ENCODE assay signal across 29 mouse cellular contexts in the genomic region with DNA sequence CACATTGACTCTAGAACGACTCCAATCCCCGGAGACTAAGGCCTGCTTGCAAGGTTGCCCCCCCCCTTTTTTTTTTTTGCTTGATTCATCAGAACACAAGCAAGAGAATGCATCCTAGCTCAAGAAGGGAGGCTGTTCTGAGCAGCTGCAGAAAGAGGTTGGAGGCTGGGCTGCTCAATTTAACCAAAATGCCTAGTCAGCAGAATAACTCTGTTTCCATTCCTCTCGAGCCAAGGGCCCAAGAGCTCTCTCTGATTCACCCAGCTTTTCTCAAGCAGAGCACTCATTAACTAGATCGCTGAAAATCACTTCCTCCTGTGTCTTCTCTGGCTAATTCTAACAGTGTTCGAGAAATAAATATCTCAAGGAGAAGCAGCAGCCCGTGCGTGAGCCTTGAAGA. TPM values are rescaled to one million over a fixed set of nuclear protein-coding genes. Genes with fewer than 3 reads are reported as not detected.
DNase-seq lines count a peak whose midpoint lies in the region; ATAC-seq and TF ChIP-seq lines count a peak whose summit lies in the region.
"Had no signal": no experiment of that assay in that cellular context is flagged by ENCODE, and none has a peak within 500 bp of the region (broad histone marks: within the 10 kb centered on the region; RNA-seq: fewer than 3 reads in every experiment).

No protein-coding gene starts in this region.

- H3K27me3 ChIP-seq in forebrain, postnatal 0 days (ENCODE audit: insufficient read depth, low read length), result no peaks in the 10 kb centered on the region
- H3K27me3 ChIP-seq in forebrain, embryonic 12.5 days, result no peaks in the 10 kb centered on the region
- peaks cover 67% of the 10 kb centered on the region for H3K27me3 ChIP-seq in CH12.LX (replicated peaks)
- H3K27me3 ChIP-seq in Patski, result peaks cover 14% of the 10 kb centered on the region
- H3K27me3 ChIP-seq: hindbrain, embryonic 15.5 days; intestine, embryonic 15.5 days; limb, embryonic 15.5 days; liver, embryonic 15.5 days; midbrain, embryonic 13.5 days had no signal

- dilution Hi-C loops in CH12.LX (cut with MboI; ENCODE audit: extremely low pct_ligation_motif_present, extremely low pct_unique_long_range_greater_than_20kb, low sequenced_read_pairs), result no loop called here

- POLR2A ChIA-PET in Patski (lab: Charles Lee), result no interaction called here

- no peaks in the 10 kb centered on the region for H3K9me3 ChIP-seq in forebrain, postnatal 0 days (ENCODE audit: low read length)
- no peaks in the 10 kb centered on the region for H3K9me3 ChIP-seq in forebrain, embryonic 12.5 days
- no peaks in the 10 kb centered on the region for H3K9me3 ChIP-seq in CH12.LX (replicated peaks; ENCODE audit: low read length)
- H3K9me3 ChIP-seq: hindbrain, embryonic 15.5 days; intestine, embryonic 15.5 days; limb, embryonic 15.5 days; liver, embryonic 15.5 days; midbrain, embryonic 13.5 days had no signal

- H3K4me2 ChIP-seq in forebrain, postnatal 0 days (ENCODE audit: low read depth), result no peak overlapping the region
- H3K4me2 ChIP-seq in forebrain, embryonic 12.5 days, result no peak overlapping the region
- H3K4me2 ChIP-seq in CH12.LX (ENCODE audit: insufficient read depth, low read depth, poor library complexity, severe bottlenecking), result no peak overlapping the region
- H3K4me2 ChIP-seq: hindbrain, embryonic 15.5 days; intestine, embryonic 15.5 days; limb, embryonic 15.5 days; liver, embryonic 15.5 days; midbrain, embryonic 13.5 days had no signal

- TF ChIP-seq POLR2A in CH12.LX (IDR thresholded peaks at IDR 0.05; ENCODE audit: low read depth, low read length), result no peak

- TF ChIP-seq RAD21 in CH12.LX (IDR thresholded peaks at IDR 0.05; ENCODE audit: low read depth, low read length), result no peak

- no peak for TF ChIP-seq CTCF in forebrain, postnatal 0 days (IDR thresholded peaks at IDR 0.05; ENCODE audit: low read depth)
- TF ChIP-seq CTCF in CH12.LX (conservative IDR thresholded peaks at IDR 0.05 in 1 of 2, IDR thresholded peaks at IDR 0.05 in 1 of 2; ENCODE audit: low read depth in 2 of 2, low read length in 2 of 2) (no peak), Patski (IDR thresholded peaks at IDR 0.05) (no peak)

- 74% methylated on average over 7 of the region's 7 CpGs for WGBS in forebrain, postnatal 0 days
- WGBS in forebrain, embryonic 12.5 days, result 74% methylated on average over 7 of the region's 7 CpGs

- H3K36me3 ChIP-seq in forebrain, postnatal 0 days (ENCODE audit: insufficient read depth), result peaks cover 11% of the 10 kb centered on the region; the same call in 1 of the 2 replicates
- H3K36me3 ChIP-seq in forebrain, embryonic 12.5 days (replicated peaks), result no peaks in the 10 kb centered on the region
- no peaks in the 10 kb centered on the region for H3K36me3 ChIP-seq in CH12.LX (replicated peaks in 1 of 2; ENCODE audit: control insufficient read depth in 1 of 2, insufficient read depth in 1 of 2, low read length in 1 of 2)
- H3K36me3 ChIP-seq: intestine, embryonic 15.5 days; limb, embryonic 15.5 days; liver, embryonic 15.5 days had no signal

- CTCF ChIA-PET in Patski (lab: Charles Lee), result no interaction called here

- in situ Hi-C loops in CH12.LX (cut with MboI; ENCODE audit: low pct_ligation_motif_present, low pct_unique_long_range_greater_than_20kb, low sequenced_read_pairs) (no loop called here), Patski (cut with MboI; ENCODE audit: low pct_unique_long_range_greater_than_20kb) (no loop called here)

- DNase-seq in forebrain, postnatal 0 days, result peak; percentile 13
- no peak for DNase-seq in CH12.LX (ENCODE audit: extremely low read depth)
- no peak for DNase-seq in Patski (ENCODE audit: low read depth, low spot score)
- DNase-seq in kidney, postnatal 10 days, result peak; percentile 46
- no peak for DNase-seq in cerebellum, adult 11 months
- DNase-seq in right cerebral cortex, postnatal 25 days, result no peak
- DNase-seq: adrenal gland, postnatal 10 days; B cell, adult 2 months; cerebellum, adult 18-20 months; cerebellum, postnatal 25 days; embryo, embryonic 11 days; gastrocnemius, postnatal 25 days; heart, adult 2 months; heart, postnatal 36 days; thymus, postnatal 4 days had no signal

- no peak for TF ChIP-seq EP300 in CH12.LX (IDR thresholded peaks at IDR 0.05; ENCODE audit: low read length)

- H3K9ac ChIP-seq in forebrain, postnatal 0 days, result no peak overlapping the region
- H3K9ac ChIP-seq in forebrain, embryonic 12.5 days, result no peak overlapping the region
- H3K9ac ChIP-seq in CH12.LX (ENCODE audit: insufficient read depth, low read depth), result no peak overlapping the region
- H3K9ac ChIP-seq: hindbrain, embryonic 15.5 days; intestine, embryonic 15.5 days; limb, embryonic 15.5 days; liver, embryonic 15.5 days; midbrain, embryonic 13.5 days had no signal

- no peaks in the 10 kb centered on the region for H3K4me1 ChIP-seq in forebrain, postnatal 0 days (ENCODE audit: insufficient read depth)
- H3K4me1 ChIP-seq in forebrain, embryonic 12.5 days, result no peaks in the 10 kb centered on the region
- H3K4me1 ChIP-seq in CH12.LX (ENCODE audit: control insufficient read depth in 1 of 2, insufficient read depth in 2 of 2), result peaks cover 16 to 20% of the 10 kb centered on the region in 2 experiments
- H3K4me1 ChIP-seq: hindbrain, embryonic 15.5 days; intestine, embryonic 15.5 days; limb, embryonic 15.5 days; liver, embryonic 15.5 days; midbrain, embryonic 13.5 days had no signal

- no peak overlapping the region for H3K27ac ChIP-seq in forebrain, postnatal 0 days (ENCODE audit: low read depth, low read length)
- no peak overlapping the region for H3K27ac ChIP-seq in forebrain, embryonic 12.5 days
- no peak overlapping the region for H3K27ac ChIP-seq in CH12.LX (ENCODE audit: insufficient read depth, low read depth)
- H3K27ac ChIP-seq: heart, adult 2 months; hindbrain, embryonic 15.5 days; intestine, embryonic 15.5 days; limb, embryonic 15.5 days; liver, embryonic 15.5 days; midbrain, embryonic 13.5 days had no signal

- no peaks in the 10 kb centered on the region for H3K79me2 ChIP-seq in CH12.LX (replicated peaks; ENCODE audit: control insufficient read depth, extremely low read depth, insufficient read depth, poor library complexity, severe bottlenecking)

- H3K4me3 ChIP-seq in forebrain, postnatal 0 days (ENCODE audit: low read depth, low read length), result no peak overlapping the region
- no peak overlapping the region for H3K4me3 ChIP-seq in forebrain, embryonic 12.5 days (replicated peaks)
- H3K4me3 ChIP-seq in CH12.LX (replicated peaks in 1 of 3; ENCODE audit: low read depth in 2 of 3, low read length in 2 of 3, poor library complexity in 1 of 3), result no peak overlapping the region
- H3K4me3 ChIP-seq: heart, adult 2 months; hindbrain, embryonic 15.5 days; intestine, embryonic 15.5 days; limb, embryonic 15.5 days; liver, embryonic 15.5 days; midbrain, embryonic 13.5 days had no signal

- ATAC-seq in forebrain, postnatal 0 days, result peak; percentile 42
- ATAC-seq in forebrain, embryonic 12.5 days (ENCODE audit: low FRiP score), result no peak
- ATAC-seq in Patski, result peak; percentile 51
- ATAC-seq: intestine, embryonic 15.5 days; lung, postnatal 0 days; midbrain, embryonic 13.5 days had no signal

TF ChIP-seq in CH12.LX, 34 proteins besides CTCF, POLR2A, EP300 and RAD21 (continues in another document):
- TF ChIP-seq MXI1 (IDR thresholded peaks at IDR 0.05; ENCODE audit: low read depth, low read length) (no peak), ZMIZ1 (IDR thresholded peaks at IDR 0.05; ENCODE audit: low read depth, low read length) (no peak), MAFK (IDR thresholded peaks at IDR 0.05; ENCODE audit: insufficient replicate concordance, low read length) (peak; percentile 97), USF2 (conservative IDR thresholded peaks at IDR 0.05; ENCODE audit: low read depth, low read length) (no peak), PAX5 (IDR thresholded peaks at IDR 0.05; ENCODE audit: low read length) (no peak), SIN3A (IDR thresholded peaks at IDR 0.05; ENCODE audit: low read length) (no peak)

RNA-seq across cellular contexts. Expression of a gene that starts 9.5 kb away (rescaled TPM):
- total RNA-seq in forebrain, postnatal 0 days (2014; rRNA removed), result 11.4 and 14.8 TPM in 2 replicates
- polyA plus RNA-seq in forebrain, postnatal 0 days (2015; fragmentation: Nextera tagmentation; extraction: Ambion mirVana), result 3.8 and 6.6 TPM in 2 replicates
- polyA plus RNA-seq in forebrain, embryonic 12.5 days (2016; fragmentation: Nextera tagmentation; extraction: Ambion mirVana), result 2.4 and 2.8 TPM in 2 replicates
- total RNA-seq in CH12.LX (2012; rRNA removed) (0.04 TPM in 1 of 2 replicates, not detected in the other), CH12.LX (2014; rRNA removed) (not detected in 2 replicates)
- polyA plus RNA-seq in CH12.LX (2012; ENCODE audit: insufficient read length, low read depth) (not detected in 2 replicates), Patski (2021) (1.3 TPM)
- total RNA-seq: megakaryocyte progenitor cell, adult 5-6 weeks had no signal

RNA-seq across cellular contexts. Expression of a gene that starts 29.3 kb away (rescaled TPM):
- not detected in 2 replicates for total RNA-seq in forebrain, postnatal 0 days (2014; rRNA removed)
- not detected in 2 replicates for polyA plus RNA-seq in forebrain, postnatal 0 days (2015; fragmentation: Nextera tagmentation; extraction: Ambion mirVana)
- polyA plus RNA-seq in forebrain, embryonic 12.5 days (2016; fragmentation: Nextera tagmentation; extraction: Ambion mirVana), result not detected in 2 replicates
- total RNA-seq in CH12.LX (2012; rRNA removed) (not detected in 2 replicates), CH12.LX (2014; rRNA removed) (not detected in 2 replicates)
- polyA plus RNA-seq in CH12.LX (2012; ENCODE audit: insufficient read length, low read depth) (not detected in 2 replicates), Patski (2021) (not detected)
- total RNA-seq: adrenal gland, postnatal 10 days; gastrocnemius, postnatal 25 days; heart, adult 2 months; heart, postnatal 36 days; layer of hippocampus, adult 8-10 months; left cerebral cortex, postnatal 36 days; megakaryocyte progenitor cell, adult 5-6 weeks had no signal
- polyA plus RNA-seq: heart, embryonic 14.5 days; hindbrain, embryonic 15.5 days; intestine, embryonic 15.5 days; limb, embryonic 15.5 days; liver, embryonic 15.5 days; lung, postnatal 0 days; midbrain, embryonic 13.5 days; neural tube, embryonic 14.5 days; spleen, adult 2 months; stomach, embryonic 14.5 days had no signal

RNA-seq across cellular contexts. Expression of a gene that starts 30.7 kb away (rescaled TPM):
- total RNA-seq in forebrain, postnatal 0 days (2014; rRNA removed), result not detected in 2 replicates
- polyA plus RNA-seq in forebrain, postnatal 0 days (2015; fragmentation: Nextera tagmentation; extraction: Ambion mirVana), result not detected in 2 replicates
- polyA plus RNA-seq in forebrain, embryonic 12.5 days (2016; fragmentation: Nextera tagmentation; extraction: Ambion mirVana), result not detected in 2 replicates
- total RNA-seq in CH12.LX (2012; rRNA removed) (not detected in 2 replicates), CH12.LX (2014; rRNA removed) (not detected in 2 replicates)
- polyA plus RNA-seq in CH12.LX (2012; ENCODE audit: insufficient read length, low read depth) (not detected in 2 replicates), Patski (2021) (not detected)
- total RNA-seq: adrenal gland, postnatal 10 days; gastrocnemius, postnatal 25 days; heart, adult 2 months; heart, postnatal 36 days; layer of hippocampus, adult 8-10 months; left cerebral cortex, postnatal 36 days; megakaryocyte progenitor cell, adult 5-6 weeks had no signal
- polyA plus RNA-seq: heart, adult 2 months; heart, embryonic 14.5 days; hindbrain, embryonic 15.5 days; intestine, embryonic 15.5 days; limb, embryonic 15.5 days; liver, embryonic 15.5 days; lung, postnatal 0 days; midbrain, embryonic 13.5 days; neural tube, embryonic 14.5 days; spleen, adult 2 months; stomach, embryonic 14.5 days had no signal

RNA-seq across cellular contexts. Expression of a gene that starts 52.2 kb away (rescaled TPM):
- not detected in 2 replicates for total RNA-seq in forebrain, postnatal 0 days (2014; rRNA removed)
- polyA plus RNA-seq in forebrain, postnatal 0 days (2015; fragmentation: Nextera tagmentation; extraction: Ambion mirVana), result not detected in 2 replicates
- polyA plus RNA-seq in forebrain, embryonic 12.5 days (2016; fragmentation: Nextera tagmentation; extraction: Ambion mirVana), result not detected in 2 replicates
- 0.04 TPM in 1 of 2 replicates, not detected in the other for total RNA-seq in CH12.LX (2012; rRNA removed)
- total RNA-seq in CH12.LX (2014; rRNA removed), result not detected in 2 replicates
- polyA plus RNA-seq in CH12.LX (2012; ENCODE audit: insufficient read length, low read depth), result not detected in 2 replicates
- polyA plus RNA-seq in Patski (2021), result not detected
- total RNA-seq: adrenal gland, postnatal 10 days; gastrocnemius, postnatal 25 days; heart, adult 2 months; heart, postnatal 36 days; layer of hippocampus, adult 8-10 months; left cerebral cortex, postnatal 36 days; megakaryocyte progenitor cell, adult 5-6 weeks had no signal
- polyA plus RNA-seq: heart, adult 2 months; heart, embryonic 14.5 days; hindbrain, embryonic 15.5 days; intestine, embryonic 15.5 days; limb, embryonic 15.5 days; liver, embryonic 15.5 days; lung, postnatal 0 days; midbrain, embryonic 13.5 days; neural tube, embryonic 14.5 days; spleen, adult 2 months; stomach, embryonic 14.5 days had no signal

RNA-seq across cellular contexts. Expression of a gene that starts 54.4 kb away (rescaled TPM):
- 0.81 TPM in 1 of 2 replicates, not detected in the other for total RNA-seq in forebrain, postnatal 0 days (2014; rRNA removed)
- not detected in 2 replicates for polyA plus RNA-seq in forebrain, postnatal 0 days (2015; fragmentation: Nextera tagmentation; extraction: Ambion mirVana)
- polyA plus RNA-seq in forebrain, embryonic 12.5 days (2016; fragmentation: Nextera tagmentation; extraction: Ambion mirVana), result not detected in 2 replicates
- total RNA-seq in CH12.LX (2012; rRNA removed) (not detected in 2 replicates), CH12.LX (2014; rRNA removed) (not detected in 2 replicates)
- polyA plus RNA-seq in CH12.LX (2012; ENCODE audit: insufficient read length, low read depth) (not detected in 2 replicates), Patski (2021) (not detected)
- total RNA-seq: adrenal gland, postnatal 10 days; gastrocnemius, postnatal 25 days; heart, adult 2 months; heart, postnatal 36 days; layer of hippocampus, adult 8-10 months; left cerebral cortex, postnatal 36 days; megakaryocyte progenitor cell, adult 5-6 weeks had no signal
- polyA plus RNA-seq: heart, adult 2 months; heart, embryonic 14.5 days; hindbrain, embryonic 15.5 days; intestine, embryonic 15.5 days; limb, embryonic 15.5 days; liver, embryonic 15.5 days; lung, postnatal 0 days; midbrain, embryonic 13.5 days; neural tube, embryonic 14.5 days; spleen, adult 2 months; stomach, embryonic 14.5 days had no signal

Comparison
In these comparisons a context has a peak if more than half of its experiments do, and no peak if none do; other contexts are left out.
1. DNase-seq: peak in forebrain, postnatal 0 days (single experiment) and kidney, postnatal 10 days (single experiment); none in CH12.LX (single experiment), Patski (single experiment), cerebellum, adult 11 months (single experiment) and right cerebral cortex, postnatal 25 days (single experiment).